Mouse (Mus musculus) MEL (cell line): Measurements from ENCODE around the gene Gprasp2.
"Not testable (repeated sequence)": the region's sequence is repeated elsewhere in the genome, so short reads cannot be mapped to it uniquely, and the experiment has no call there.

ENCODE experiments used
- CTCF ChIP-seq, 3 experiments: IDR thresholded peaks in 2 of 3; conservative IDR thresholded peaks in 1 of 3; 2 replicates each; pipeline ENCODE4 v1.5.1; 2011 to 2012; ENCODE audit warnings: low read length in 3 of 3, low read depth in 2 of 3, mild to moderate bottlenecking in 2 of 3, improper control_type of control experiment in 1 of 3, inconsistent platforms in 1 of 3, mixed read lengths in 1 of 3, moderate library complexity in 1 of 3; ENCODE audit not compliant: control insufficient read depth in 1 of 3, insufficient read depth in 1 of 3, poor library complexity in 1 of 3, severe bottlenecking in 1 of 3
- E2F4 ChIP-seq: IDR thresholded peaks from 2 replicates; pipeline ENCODE4 v1.6.1; 2011; ENCODE audit warnings: low read depth, low read length, improper control_type of control experiment, borderline replicate concordance
- EP300 ChIP-seq, 2 experiments: IDR thresholded peaks; 2 replicates each; pipeline ENCODE4 v1.6.1; 2011; ENCODE audit warnings: improper control_type of control experiment in 2 of 2, low read length in 2 of 2, low read depth in 1 of 2, mild to moderate bottlenecking in 1 of 2
- GATA1 ChIP-seq: IDR thresholded peaks from 2 replicates; pipeline ENCODE4 v1.6.1; 2011; ENCODE audit warnings: low read depth, low read length, improper control_type of control experiment
- MXI1 ChIP-seq: IDR thresholded peaks from 2 replicates; pipeline ENCODE4 v1.6.1; 2011; ENCODE audit warnings: mild to moderate bottlenecking, low read depth, low read length, improper control_type of control experiment
- POLR2A ChIP-seq, 2 experiments: IDR thresholded peaks; 2 replicates each; pipeline ENCODE4 v1.6.1; 2011 to 2012; ENCODE audit warnings: low read length in 2 of 2, mild to moderate bottlenecking in 2 of 2, control low read depth in 1 of 2, improper control_type of control experiment in 1 of 2, low read depth in 1 of 2, moderate library complexity in 1 of 2; ENCODE audit not compliant: control insufficient read depth in 1 of 2, insufficient read depth in 1 of 2, poor library complexity in 1 of 2
- SIN3A ChIP-seq: IDR thresholded peaks from 2 replicates; pipeline ENCODE4 v1.6.1; 2012; ENCODE audit warnings: low read length, improper control_type of control experiment, inconsistent platforms
- TCF12 ChIP-seq: IDR thresholded peaks from 2 replicates; pipeline ENCODE4 v1.6.1; 2014; ENCODE audit warnings: low read depth, mild to moderate bottlenecking, inconsistent platforms, low read length, improper control_type of control experiment, moderate library complexity
- ZNF384 ChIP-seq: IDR thresholded peaks from 2 replicates; pipeline ENCODE4 v1.6.1; 2012; ENCODE audit warnings: low read depth, mild to moderate bottlenecking, inconsistent platforms, low read length, improper control_type of control experiment

- TF ChIP-seq E2F4; TCF12; MXI1; ZNF384; SIN3A; EP300 (IDR thresholded peaks at IDR 0.05; ENCODE audit: low read depth in 1 of 2, low read length in 2 of 2); GATA1; POLR2A (IDR thresholded peaks at IDR 0.05; ENCODE audit: control insufficient read depth in 1 of 2, insufficient read depth in 1 of 2, low read depth in 1 of 2, low read length in 2 of 2, poor library complexity in 1 of 2): not testable (repeated sequence)
- TF ChIP-seq CTCF (IDR thresholded peaks at IDR 0.05 in 2 of 3, conservative IDR thresholded peaks at IDR 0.05 in 1 of 3; ENCODE audit: control insufficient read depth in 1 of 3, insufficient read depth in 1 of 3, low read depth in 2 of 3, low read length in 3 of 3, poor library complexity in 1 of 3, severe bottlenecking in 1 of 3): peak; percentile 38 to 51 (median 45)
Measured at GRCm38 (mm10) chrX:135797212-135797644, 41.6 kb upstream of the Gprasp2 start, which contains the start of gene Bhlhb9.
